Mouse (Mus musculus): ENCODE results near the gene Snx30. TPM values are rescaled to one million over a fixed set of nuclear protein-coding genes. Genes with fewer than 3 reads are reported as not detected.
"Not testable (repeated sequence)": the region's sequence is repeated elsewhere in the genome, so short reads cannot be mapped to it uniquely, and the experiment has no call there.

The Snx30 gene
- polyA plus RNA-seq, 1 experiment from 2014 or later = 6.4 TPM

GRCm38 (mm10) chr4:59780568-59780967 lies 25.1 kb upstream of the Snx30 start:
- Histone ChIP-seq H3K27me3 (replicated peaks; ENCODE audit: low read depth, poor library complexity, severe bottlenecking) (no peaks in the 10 kb centered on the region), H3K4me1 (peaks cover 11% of the 10 kb centered on the region), H3K9me3 (no peaks in the 10 kb centered on the region), H3K4me3 (no peak overlapping the region), H3K27ac (replicated peaks) (no peak overlapping the region), H3K36me3 (replicated peaks) (peaks cover 46% of the 10 kb centered on the region)
- 50% methylated on average over 1 of the region's 1 CpGs for WGBS
- DNase-seq (ENCODE audit: low spot score) = no peak

GRCm38 (mm10) chr4:59782853-59783684 lies 22.6 kb upstream of the Snx30 start:
- Histone ChIP-seq H3K27me3 (replicated peaks; ENCODE audit: low read depth, poor library complexity, severe bottlenecking) (no peaks in the 10 kb centered on the region), H3K4me1 (peaks cover 11% of the 10 kb centered on the region), H3K27ac (replicated peaks) (peak overlapping the region; percentile 93), H3K36me3 (replicated peaks) (peaks cover 23% of the 10 kb centered on the region), H3K9me3 (no peaks in the 10 kb centered on the region), H3K4me3 (peak overlapping the region; percentile 95)
- peak; percentile 52 for DNase-seq (ENCODE audit: low spot score)
- WGBS = under 1% methylated on average over 47 of the region's 47 CpGs

GRCm38 (mm10) chr4:59783685-59784279 lies 21.9 kb upstream of the Snx30 start:
- H3K27me3 ChIP-seq (replicated peaks; ENCODE audit: low read depth, poor library complexity, severe bottlenecking) = no peaks in the 10 kb centered on the region
- H3K4me3 ChIP-seq = peak overlapping the region; percentile 95
- H3K36me3 ChIP-seq (replicated peaks) = peaks cover 16% of the 10 kb centered on the region
- 1% methylated on average over 36 of the region's 36 CpGs for WGBS
- no peaks in the 10 kb centered on the region for H3K9me3 ChIP-seq
- peaks cover 11% of the 10 kb centered on the region for H3K4me1 ChIP-seq
- H3K27ac ChIP-seq (replicated peaks) = peak overlapping the region; percentile 93
- peak; percentile 97 for DNase-seq (ENCODE audit: low spot score)

GRCm38 (mm10) chr4:59785412-59785811 lies 20.2 kb upstream of the Snx30 start:
- Histone ChIP-seq H3K4me1 (peaks cover 11% of the 10 kb centered on the region), H3K27ac (replicated peaks) (no peak overlapping the region), H3K4me3 (no peak overlapping the region), H3K36me3 (replicated peaks) (no peaks in the 10 kb centered on the region), H3K27me3 (replicated peaks; ENCODE audit: low read depth, poor library complexity, severe bottlenecking) (no peaks in the 10 kb centered on the region), H3K9me3 (no peaks in the 10 kb centered on the region)
- no peak for DNase-seq (ENCODE audit: low spot score)
- WGBS = 29% methylated on average over 2 of the region's 2 CpGs

- peak; percentile 80 for DNase-seq (ENCODE audit: low spot score)
- H3K4me3 ChIP-seq = no peak overlapping the region
- H3K27ac ChIP-seq (replicated peaks) = no peak overlapping the region
- no peaks in the 10 kb centered on the region for H3K36me3 ChIP-seq (replicated peaks)
- 1% methylated on average over 7 of the region's 7 CpGs for WGBS
- no peaks in the 10 kb centered on the region for H3K27me3 ChIP-seq (replicated peaks; ENCODE audit: low read depth, poor library complexity, severe bottlenecking)
- H3K9me3 ChIP-seq = no peaks in the 10 kb centered on the region
- peaks cover 8% of the 10 kb centered on the region for H3K4me1 ChIP-seq
These were observed 19.0 kb upstream of the Snx30 start for GRCm38 (mm10) chr4:59786661-59787060.

- WGBS = 65% methylated on average over 6 of the region's 6 CpGs
- H3K4me1 ChIP-seq = peaks cover 4% of the 10 kb centered on the region
- H3K27me3 ChIP-seq (replicated peaks; ENCODE audit: low read depth, poor library complexity, severe bottlenecking) = no peaks in the 10 kb centered on the region
- DNase-seq (ENCODE audit: low spot score) = no peak
- no peaks in the 10 kb centered on the region for H3K9me3 ChIP-seq
- H3K36me3 ChIP-seq (replicated peaks) = no peaks in the 10 kb centered on the region
- H3K27ac ChIP-seq (replicated peaks) = no peak overlapping the region
- no peak overlapping the region for H3K4me3 ChIP-seq
These were observed 18.5 kb upstream of the Snx30 start for GRCm38 (mm10) chr4:59787126-59787525.

GRCm38 (mm10) chr4:59789015-59789414 lies 16.6 kb upstream of the Snx30 start:
- Histone ChIP-seq H3K36me3 (replicated peaks) (no peaks in the 10 kb centered on the region), H3K27ac (replicated peaks) (no peak overlapping the region), H3K27me3 (replicated peaks; ENCODE audit: low read depth, poor library complexity, severe bottlenecking) (no peaks in the 10 kb centered on the region), H3K4me3 (no peak overlapping the region), H3K4me1 (no peaks in the 10 kb centered on the region), H3K9me3 (no peaks in the 10 kb centered on the region)
- DNase-seq (ENCODE audit: low spot score) = no peak

GRCm38 (mm10) chr4:59793626-59794025 lies 12.0 kb upstream of the Snx30 start:
- H3K27ac ChIP-seq (replicated peaks); H3K27me3 ChIP-seq (replicated peaks; ENCODE audit: low read depth, poor library complexity, severe bottlenecking); H3K4me3 ChIP-seq; H3K9me3 ChIP-seq; DNase-seq (ENCODE audit: low spot score); H3K36me3 ChIP-seq (replicated peaks); H3K4me1 ChIP-seq: not testable (repeated sequence)
- 95% methylated on average over 2 of the region's 2 CpGs for WGBS

GRCm38 (mm10) chr4:59794116-59794515 lies 11.5 kb upstream of the Snx30 start:
- Histone ChIP-seq H3K4me1 (no peaks in the 10 kb centered on the region), H3K36me3 (replicated peaks) (no peaks in the 10 kb centered on the region), H3K4me3 (no peak overlapping the region), H3K27me3 (replicated peaks; ENCODE audit: low read depth, poor library complexity, severe bottlenecking) (no peaks in the 10 kb centered on the region), H3K9me3 (no peaks in the 10 kb centered on the region), H3K27ac (replicated peaks) (no peak overlapping the region)
- no peak for DNase-seq (ENCODE audit: low spot score)
- WGBS = 70% methylated on average over 2 of the region's 2 CpGs

- H3K27ac ChIP-seq (replicated peaks) = no peak overlapping the region
- H3K4me3 ChIP-seq = no peak overlapping the region
- WGBS = 85% methylated on average over 2 of the region's 2 CpGs
- no peaks in the 10 kb centered on the region for H3K9me3 ChIP-seq
- no peaks in the 10 kb centered on the region for H3K27me3 ChIP-seq (replicated peaks; ENCODE audit: low read depth, poor library complexity, severe bottlenecking)
- no peaks in the 10 kb centered on the region for H3K36me3 ChIP-seq (replicated peaks)
- no peak for DNase-seq (ENCODE audit: low spot score)
- H3K4me1 ChIP-seq = no peaks in the 10 kb centered on the region
These were observed 9.7 kb upstream of the Snx30 start for GRCm38 (mm10) chr4:59795788-59796455.

GRCm38 (mm10) chr4:59800181-59800580 lies 5.5 kb upstream of the Snx30 start:
- Histone ChIP-seq H3K27ac (replicated peaks) (no peak overlapping the region), H3K4me3 (no peak overlapping the region), H3K27me3 (replicated peaks; ENCODE audit: low read depth, poor library complexity, severe bottlenecking) (peaks cover 3% of the 10 kb centered on the region; the same call in 1 of the 2 replicates), H3K4me1 (peaks cover 3% of the 10 kb centered on the region), H3K9me3 (no peaks in the 10 kb centered on the region), H3K36me3 (replicated peaks) (no peaks in the 10 kb centered on the region)
- DNase-seq (ENCODE audit: low spot score) = no peak
- WGBS = 88% methylated on average over 5 of the region's 5 CpGs

GRCm38 (mm10) chr4:59801489-59801888 lies 4.2 kb upstream of the Snx30 start, which contains the start of gene Inip:
Gene Inip, minus strand, starts transcription at chr4:59801589.
- Histone ChIP-seq H3K27ac (replicated peaks) (no peak within 1 kb of the TSS), H3K36me3 (replicated peaks) (no peaks in the 10 kb centered on the region)
- DNase-seq (ENCODE audit: low spot score) = no peak

More at GRCm38 (mm10) chr4:59801489-59801888, 4.2 kb upstream of the Snx30 start, which contains the start of gene Inip:
- H3K4me1 ChIP-seq = peaks cover 7% of the 10 kb centered on the region
- no peak within 1 kb of the TSS for H3K4me3 ChIP-seq
- H3K9me3 ChIP-seq = no peaks in the 10 kb centered on the region
- peaks cover 3% of the 10 kb centered on the region; the same call in 1 of the 2 replicates for H3K27me3 ChIP-seq (replicated peaks; ENCODE audit: low read depth, poor library complexity, severe bottlenecking)

Measured in embryonic facial prominence, embryonic 10.5 days (tissue).